Comparison of ENCODE assay signal across 15 mouse cellular contexts in genomic region chr7:75500793-75501192, GRCm38 (mm10).
"Had no signal": no experiment of that assay in that cellular context is flagged by ENCODE, and none has a peak within 500 bp of the region (broad histone marks: within the 10 kb centered on the region; RNA-seq: fewer than 3 reads in every experiment).

No protein-coding gene starts in this region.

- H3K9ac ChIP-seq: liver, embryonic 13.5 days; liver, postnatal 0 days; lung, embryonic 15.5 days; neural tube, embryonic 12.5 days; stomach, embryonic 15.5 days had no signal

- DNase-seq: kidney, postnatal 25 days; liver, embryonic 13.5 days; liver, postnatal 0 days; midbrain, embryonic 14.5 days; right cerebral cortex, postnatal 4 days; spleen, adult 18-20 months; thymus, adult 2 months; thymus, postnatal 25 days had no signal

- H3K9me3 ChIP-seq: limb, embryonic 10.5 days; liver, embryonic 13.5 days; lung, embryonic 15.5 days; midbrain, embryonic 10.5 days; neural tube, embryonic 12.5 days; stomach, embryonic 15.5 days had no signal

- H3K4me1 ChIP-seq: neural tube, embryonic 12.5 days had no signal

- H3K4me2 ChIP-seq: liver, embryonic 13.5 days; lung, embryonic 15.5 days; neural tube, embryonic 12.5 days; stomach, embryonic 15.5 days had no signal

- H3K36me3 ChIP-seq: limb, embryonic 10.5 days; liver, embryonic 13.5 days; lung, embryonic 15.5 days; midbrain, embryonic 10.5 days; neural tube, embryonic 12.5 days; stomach, embryonic 15.5 days had no signal

- H3K27me3 ChIP-seq: liver, embryonic 13.5 days; lung, embryonic 15.5 days; neural tube, embryonic 12.5 days; stomach, embryonic 15.5 days had no signal

- H3K4me3 ChIP-seq: left cerebral cortex, adult 2 months; limb, embryonic 10.5 days; liver, embryonic 13.5 days; lung, embryonic 15.5 days; midbrain, embryonic 10.5 days; myocyte; neural tube, embryonic 12.5 days; stomach, embryonic 15.5 days had no signal

- H3K27ac ChIP-seq: left cerebral cortex, adult 2 months; limb, embryonic 10.5 days; liver, embryonic 13.5 days; lung, embryonic 15.5 days; midbrain, embryonic 10.5 days; neural tube, embryonic 12.5 days; stomach, embryonic 15.5 days had no signal
